Mouse (Mus musculus) retina, embryonic 14.5 days (tissue): Measurements from ENCODE around the gene Irgc1.

ENCODE experiments used
- DNase-seq: peaks from one replicate; pipeline ENCODE4 v3.0.0-alpha.2; 2015; ENCODE audit warnings: low spot score

The Irgc1 gene

DNA sequence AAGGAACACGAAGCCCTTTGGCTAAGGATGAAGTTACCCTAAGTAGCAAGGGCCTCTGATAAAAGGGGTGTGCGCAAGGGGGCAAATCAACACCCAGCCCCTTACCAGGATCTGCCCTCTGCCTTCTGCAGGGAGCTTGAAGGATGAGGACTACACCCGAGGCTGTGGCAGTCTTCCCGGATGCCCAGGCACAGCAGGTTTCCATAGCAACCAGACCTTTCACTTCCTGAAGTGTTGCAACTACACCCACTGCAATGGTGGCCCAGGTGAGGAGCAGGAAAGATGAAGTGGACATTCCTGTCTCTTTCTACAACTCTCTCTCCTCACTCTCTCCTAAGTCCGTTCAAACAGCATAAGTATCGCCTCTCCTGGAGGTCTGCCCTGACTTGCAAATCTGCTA lies 20.3 kb upstream of the Irgc1 start:
- DNase-seq, result no peak

DNA sequence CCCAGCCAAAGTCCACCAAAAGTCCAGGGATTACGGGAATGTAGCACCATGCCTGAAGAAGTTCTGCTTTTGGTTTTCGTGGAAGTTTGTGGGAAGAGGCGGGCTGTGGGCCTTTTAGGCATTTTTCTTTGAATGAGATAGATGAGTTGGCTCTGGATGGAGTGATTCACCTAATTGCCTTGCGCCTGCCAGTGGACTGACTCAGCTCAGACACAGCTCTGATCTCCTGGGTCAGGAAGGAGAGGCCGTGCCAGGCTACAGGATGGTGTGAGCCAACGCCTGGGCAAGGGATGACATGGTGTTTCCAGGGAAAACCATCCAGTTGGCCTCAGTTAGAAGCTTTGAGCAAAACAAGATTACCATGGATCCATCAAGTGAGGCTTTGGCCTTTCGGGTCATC lies 18.3 kb upstream of the Irgc1 start:
- DNase-seq, result no peak

DNA sequence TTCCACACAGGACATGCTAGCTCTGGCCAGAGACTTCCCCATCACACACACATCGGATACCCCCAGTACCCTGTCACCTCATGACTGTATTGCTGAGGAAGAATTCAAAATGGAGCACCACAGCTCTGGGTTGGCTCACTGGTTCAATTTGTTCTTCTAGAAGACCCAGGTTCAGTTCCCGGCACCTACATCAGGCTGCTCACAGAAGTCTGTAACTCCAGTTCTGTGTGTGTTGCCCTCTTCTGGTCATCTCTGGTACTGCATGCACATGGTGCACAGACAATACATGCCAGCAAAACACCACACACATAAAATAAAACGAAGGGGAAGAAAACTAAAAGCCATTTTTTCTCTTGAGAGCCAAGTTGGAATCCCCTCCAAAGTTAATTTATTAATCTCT lies 17.0 kb upstream of the Irgc1 start:
- DNase-seq, result no peak

DNA sequence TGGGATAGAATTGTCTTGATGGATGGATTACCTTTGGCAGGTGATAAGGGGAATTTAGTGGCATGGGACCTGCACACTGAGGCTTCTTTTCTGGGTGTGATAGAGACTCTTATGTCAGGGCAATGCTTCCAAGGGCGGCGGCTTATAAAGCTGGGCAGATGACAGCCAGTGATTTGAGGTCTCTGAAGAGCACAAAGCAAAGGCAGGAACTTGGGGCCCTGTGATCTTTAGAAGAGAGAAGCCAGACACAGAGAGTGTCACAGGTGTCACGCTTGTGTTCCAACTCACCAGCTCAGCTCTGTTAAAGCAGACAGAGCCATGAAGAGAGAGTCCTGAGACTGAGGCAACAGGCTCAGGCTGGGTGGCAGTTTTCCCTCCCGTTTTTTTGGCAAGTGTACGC lies 15.8 kb upstream of the Irgc1 start:
- no peak for DNase-seq

DNA sequence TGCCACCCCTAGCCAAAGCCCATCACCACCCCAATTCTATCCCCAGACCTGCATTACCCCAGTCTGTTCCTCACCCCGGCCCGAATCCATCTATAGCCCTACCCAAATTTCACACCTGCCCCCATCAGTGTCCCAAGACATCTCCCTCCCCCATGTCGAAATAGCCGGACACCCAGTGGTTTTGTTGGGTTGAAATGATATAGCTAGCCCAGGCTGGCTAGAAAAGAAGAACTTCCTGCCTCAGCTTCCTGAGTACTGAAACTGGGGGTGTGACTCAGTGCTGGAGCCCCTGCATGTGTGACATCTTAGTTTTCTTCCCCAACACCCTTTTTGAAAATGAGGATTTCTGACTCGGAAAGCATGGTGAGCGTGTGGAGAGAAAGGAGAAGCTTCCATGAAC lies 14.7 kb upstream of the Irgc1 start:
- DNase-seq, result no peak

DNA sequence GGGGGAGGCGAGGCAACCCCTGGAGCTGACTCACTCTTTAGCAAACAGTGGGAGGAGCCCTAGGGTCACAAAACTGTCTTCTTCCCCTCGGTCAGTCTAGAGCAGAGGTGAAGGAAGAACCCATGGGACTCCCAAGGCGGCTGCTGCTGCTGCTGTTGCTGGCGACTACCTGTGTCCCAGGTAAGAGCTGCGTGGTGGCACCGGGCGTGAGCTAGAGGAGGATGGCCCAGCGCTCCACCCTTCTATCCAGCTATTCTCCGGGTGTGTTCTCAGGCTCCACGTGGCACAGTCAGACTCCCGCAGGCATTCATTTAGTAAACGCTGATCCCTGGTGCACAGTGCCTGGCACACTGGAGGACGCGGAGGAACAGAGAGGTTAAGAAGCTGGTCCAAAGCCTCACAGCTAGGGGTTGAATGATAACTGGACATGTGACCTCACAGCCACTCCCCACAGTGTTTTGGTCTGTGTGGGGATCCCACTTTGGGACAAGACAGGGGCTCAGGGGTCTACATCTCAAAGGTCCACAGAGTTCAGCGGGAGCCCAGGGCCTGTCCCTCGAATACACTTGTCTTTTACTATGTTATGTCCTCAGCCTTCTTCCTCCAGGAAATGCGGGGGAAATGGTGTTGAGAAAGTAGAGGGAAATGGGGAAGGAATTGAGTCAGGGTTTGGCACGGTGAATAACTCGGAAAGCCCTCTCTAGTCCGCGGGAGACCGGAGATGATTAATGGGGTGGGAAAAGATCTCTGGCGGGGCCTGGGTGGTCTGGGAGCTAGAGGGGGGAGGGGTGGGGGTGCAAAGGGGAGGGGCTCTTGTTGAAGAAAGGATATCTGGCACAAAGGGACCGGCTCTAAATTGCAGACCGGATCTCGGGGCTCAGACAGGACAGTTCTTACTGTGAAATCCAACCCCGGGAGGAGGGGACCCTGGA lies 10.6 kb upstream of the Irgc1 start, which contains the start of gene Plaur:
Gene Plaur (plus strand): TSS at position 97 of the 932 bp plus-strand sequence.
- DNase-seq, result no peak

DNA sequence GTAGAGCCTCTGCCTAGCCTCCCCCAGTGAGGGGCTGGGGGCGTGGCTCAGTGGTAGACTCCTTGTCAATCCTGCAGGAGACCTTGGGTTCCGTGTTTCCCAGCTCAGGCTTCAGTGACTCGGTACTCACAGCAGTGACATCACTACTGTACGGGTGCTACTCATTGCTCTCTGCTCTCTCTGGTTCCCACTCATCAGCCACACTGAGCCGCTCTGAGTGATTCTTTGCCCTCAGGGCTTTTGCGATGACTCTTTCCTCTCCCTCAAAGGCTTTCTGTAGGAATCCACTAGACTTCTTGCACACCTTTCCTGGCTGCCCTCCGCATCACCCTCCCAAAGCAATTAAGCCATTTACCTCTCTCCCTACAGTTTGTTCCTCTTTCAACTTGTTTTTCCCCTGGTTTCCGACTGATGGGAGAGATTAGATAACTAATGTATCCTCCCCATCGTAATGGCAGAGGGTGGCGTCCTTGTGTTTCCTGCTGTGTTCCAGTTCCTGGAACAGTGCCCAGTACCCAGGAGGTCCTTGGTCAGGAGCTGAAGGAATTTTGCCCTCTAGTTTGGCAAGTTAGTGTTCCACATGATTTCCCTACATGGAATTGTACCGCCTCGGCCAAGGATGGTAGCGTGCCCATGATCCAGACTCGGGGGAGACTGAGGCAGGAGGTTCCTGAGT lies 9.4 kb upstream of the Irgc1 start:
- no peak for DNase-seq

DNA sequence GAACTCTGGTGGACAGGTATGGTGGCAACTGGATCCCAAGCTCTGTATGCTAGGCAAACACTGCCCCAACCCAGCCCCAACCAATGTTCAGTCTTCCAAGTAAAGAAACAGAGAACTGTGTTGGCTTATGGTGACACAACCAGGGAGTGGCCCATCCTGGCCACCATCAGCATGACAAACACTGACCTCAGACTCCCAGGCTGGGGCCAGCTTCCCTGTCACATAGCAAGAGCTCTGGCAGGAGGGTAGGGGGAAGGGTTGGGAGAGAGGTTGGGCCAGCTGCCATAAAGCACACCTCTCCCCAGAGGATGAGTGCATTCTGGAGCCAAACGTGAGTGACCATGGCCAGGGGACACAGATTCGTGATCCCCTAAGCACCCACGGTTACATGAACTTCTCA lies 7.7 kb upstream of the Irgc1 start:
- no peak for DNase-seq

DNA sequence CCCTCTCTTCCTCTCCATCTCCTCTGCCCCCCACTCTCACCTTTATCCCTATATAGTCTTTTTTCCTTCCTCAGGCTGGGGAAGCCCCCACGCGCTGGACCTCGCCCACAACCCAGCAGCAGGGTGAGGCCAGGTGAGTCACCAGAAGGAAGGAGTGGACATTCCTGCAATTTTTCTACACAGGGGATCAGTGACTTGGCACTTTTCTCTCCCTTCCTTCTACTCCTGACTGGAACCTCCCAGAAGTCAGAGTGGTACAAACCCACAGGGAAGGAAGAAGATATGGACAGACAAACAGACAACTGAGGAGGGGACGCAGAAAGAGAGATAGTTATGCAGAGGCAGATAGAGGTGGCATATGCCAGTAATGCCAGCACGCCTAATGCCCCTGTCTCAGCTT lies 7.3 kb upstream of the Irgc1 start:
- DNase-seq, result no peak

DNA sequence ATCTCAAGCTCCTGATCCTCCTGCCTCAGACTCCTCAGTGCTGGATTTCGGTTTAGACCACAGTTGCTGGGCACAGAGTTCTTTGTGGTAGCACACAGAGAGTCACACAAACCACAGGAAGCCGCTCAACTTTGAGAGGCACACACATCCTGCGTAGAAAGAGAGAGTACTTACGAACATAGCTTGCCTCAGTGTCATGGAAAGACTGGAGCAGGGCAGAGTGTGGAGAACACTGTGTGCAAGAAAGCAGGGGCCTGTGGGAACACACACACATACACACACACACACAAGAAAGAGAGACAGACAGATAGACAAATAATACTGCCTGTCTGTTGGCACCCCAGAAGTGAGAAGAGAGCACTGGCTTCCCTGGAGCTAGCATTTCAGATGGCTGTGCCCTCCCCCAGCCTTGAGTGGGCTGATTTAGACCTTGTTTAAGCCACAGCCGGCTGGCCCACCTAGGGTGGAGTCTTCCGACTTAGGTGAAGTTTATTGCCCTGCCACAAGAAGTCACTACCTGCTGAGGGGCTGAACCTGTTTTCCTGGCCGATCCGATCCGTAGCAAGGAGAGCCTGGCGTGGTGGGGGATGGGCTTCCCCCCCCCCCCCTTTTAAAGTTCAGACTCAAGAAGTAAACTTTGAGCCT lies 5.8 kb upstream of the Irgc1 start:
- DNase-seq, result no peak

DNA sequence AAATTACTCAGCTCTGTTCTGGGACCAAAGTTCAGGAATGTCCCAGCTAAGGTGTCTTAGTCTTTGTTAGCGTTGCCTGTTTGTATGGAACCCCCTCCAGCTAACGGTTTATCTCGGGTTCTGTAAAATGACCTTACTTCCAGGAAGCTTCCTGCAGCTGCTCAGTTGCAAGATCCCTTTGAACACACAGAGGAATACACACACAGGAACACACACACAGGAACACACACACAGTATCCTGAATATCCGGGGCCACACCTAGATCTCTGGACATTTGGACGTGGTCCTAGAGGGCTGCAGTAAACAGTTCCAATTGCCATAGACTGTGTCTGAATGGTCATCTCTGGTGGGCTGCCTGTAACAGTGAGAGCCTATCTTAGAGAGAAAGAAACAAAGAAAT lies 3.6 kb upstream of the Irgc1 start:
- no peak for DNase-seq

DNA sequence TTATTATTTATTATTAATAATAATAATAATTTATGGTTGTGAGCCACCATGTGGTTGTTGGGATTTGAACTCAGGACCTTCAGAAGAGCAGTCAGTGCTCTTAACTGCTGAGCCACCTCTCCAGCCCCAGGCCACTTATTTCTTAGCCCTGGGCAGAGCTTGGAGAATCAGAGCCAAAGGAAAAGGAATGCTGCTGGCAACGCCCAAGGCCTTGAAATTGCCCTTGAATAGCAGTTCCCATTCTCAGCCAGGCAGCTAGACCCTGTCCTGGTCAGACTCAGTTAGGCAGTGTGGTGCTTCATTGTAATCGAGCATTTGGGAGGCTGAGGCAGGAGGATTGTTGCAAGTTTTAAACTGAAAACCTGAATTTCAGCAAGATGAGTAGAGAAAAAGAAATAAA lies 2.1 kb upstream of the Irgc1 start:
- no peak for DNase-seq

DNA sequence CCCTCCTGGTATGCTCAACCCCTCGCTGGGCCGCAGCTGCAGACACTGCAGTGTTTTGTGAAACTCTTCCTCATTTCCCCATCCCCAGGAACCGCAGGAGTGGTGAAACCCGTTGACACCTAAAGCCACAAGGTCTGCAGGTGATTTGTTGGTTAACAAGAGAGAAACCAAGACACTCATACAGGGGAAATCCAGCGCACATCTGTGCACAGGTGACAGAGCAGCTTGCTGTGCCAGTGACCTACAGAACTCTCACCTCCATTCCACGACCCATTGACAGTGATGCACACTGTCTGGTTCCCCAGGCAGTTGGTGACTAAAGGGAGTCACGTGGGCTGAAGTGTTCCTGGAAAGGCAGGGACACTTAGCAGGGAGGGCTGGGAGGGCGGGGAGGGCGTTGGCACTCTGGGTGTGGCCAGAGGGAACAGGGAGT lies 1.5 kb downstream of the Irgc1 start:
- no peak for DNase-seq

DNA sequence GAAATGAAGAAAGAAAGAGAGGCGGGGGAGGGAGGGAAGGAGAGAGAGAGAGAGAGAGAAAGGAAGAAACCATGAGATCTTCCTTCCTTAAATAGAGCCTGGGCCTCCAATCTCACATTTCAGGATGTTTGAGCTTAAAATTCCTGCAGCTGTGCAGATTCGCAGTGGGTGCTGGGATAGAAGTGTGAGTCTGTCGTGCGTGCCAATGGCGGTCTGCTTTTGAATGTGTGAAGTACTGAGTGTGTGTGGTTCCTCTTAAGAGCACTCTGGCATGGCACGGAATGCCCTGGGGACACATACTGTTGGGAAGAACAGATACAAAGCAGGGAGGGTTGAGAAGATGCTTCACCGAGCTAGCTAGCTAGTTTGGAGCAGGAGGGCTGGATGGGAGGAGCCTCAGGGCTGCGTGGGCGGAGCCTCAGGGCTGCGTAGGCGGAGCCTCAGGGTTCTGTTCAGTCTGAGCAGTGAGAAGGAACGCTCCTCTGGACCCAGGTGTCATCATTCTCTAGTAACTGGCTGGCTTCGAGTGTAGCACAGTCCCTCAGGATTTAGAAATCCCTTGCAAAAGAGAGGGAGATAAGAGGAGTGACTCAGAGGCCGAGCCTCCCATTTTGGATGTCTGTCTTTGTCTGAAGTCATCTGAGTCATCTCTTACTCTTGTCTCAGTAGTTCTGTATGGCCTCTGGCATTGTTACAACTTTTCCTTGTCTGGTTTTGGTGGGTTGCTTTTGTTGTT lies 3.1 kb downstream of the Irgc1 start:
- peak; percentile 20 for DNase-seq

DNA sequence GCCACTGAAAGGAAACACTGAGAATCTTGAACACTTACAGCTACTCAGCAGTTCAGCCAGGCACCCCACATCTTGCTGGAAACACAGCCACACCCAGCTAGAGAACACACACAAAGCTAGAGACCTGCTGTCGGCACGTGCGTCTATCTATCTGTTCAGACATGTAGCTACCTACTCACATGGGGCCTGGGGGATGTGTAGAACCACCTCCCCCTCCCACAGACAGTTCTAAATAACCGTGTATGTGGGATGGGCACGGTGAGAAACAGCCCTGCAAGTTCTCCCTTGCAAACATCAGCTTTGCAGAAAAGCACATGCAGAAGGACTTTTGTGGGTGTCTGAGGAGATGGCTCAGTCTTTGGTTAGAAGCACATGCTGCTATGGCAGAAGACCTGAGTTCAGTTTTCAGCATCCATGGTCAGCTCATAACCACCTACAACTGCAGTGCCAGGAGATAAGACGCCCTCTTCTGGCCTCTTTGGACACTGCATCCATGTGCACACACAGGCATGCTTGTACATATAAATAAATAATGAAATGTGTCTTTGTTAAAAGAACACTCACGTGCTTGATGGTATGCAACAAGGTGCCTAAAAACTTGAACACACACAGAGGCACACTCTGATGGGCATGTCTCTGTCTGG lies 5.3 kb downstream of the Irgc1 start:
- no peak for DNase-seq

DNA sequence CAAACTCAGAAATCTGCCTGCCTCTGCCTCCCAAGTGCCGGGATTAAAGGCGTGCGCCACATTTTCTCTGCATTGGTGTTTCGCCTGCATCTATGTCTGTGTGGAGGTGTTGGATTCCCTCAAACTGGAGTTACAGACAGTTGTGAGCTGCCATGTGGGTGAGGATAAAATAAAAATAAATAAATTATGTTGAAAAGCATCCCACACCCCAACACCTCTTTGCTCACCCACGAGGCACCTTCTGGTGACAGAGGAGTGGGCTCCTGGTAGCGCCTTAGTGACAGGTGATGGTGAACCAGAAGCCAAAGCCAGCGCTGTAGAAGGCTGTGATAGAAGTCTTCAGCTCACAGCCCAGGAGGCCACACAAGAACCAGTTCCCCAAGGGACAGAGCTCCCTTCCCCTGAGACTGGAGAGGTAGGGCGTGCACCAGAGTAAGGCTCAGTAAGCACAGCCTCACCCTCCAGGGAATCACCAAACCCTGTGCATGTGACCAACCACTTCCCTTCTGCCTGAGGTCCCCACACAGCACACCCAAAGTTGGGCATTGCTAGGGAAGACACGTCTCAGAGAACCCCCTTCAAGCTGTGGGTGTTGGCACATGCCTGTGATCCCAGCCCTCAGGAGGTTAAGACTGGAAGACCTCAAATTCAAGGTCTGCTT lies 6.7 kb downstream of the Irgc1 start:
- DNase-seq, result no peak

DNA sequence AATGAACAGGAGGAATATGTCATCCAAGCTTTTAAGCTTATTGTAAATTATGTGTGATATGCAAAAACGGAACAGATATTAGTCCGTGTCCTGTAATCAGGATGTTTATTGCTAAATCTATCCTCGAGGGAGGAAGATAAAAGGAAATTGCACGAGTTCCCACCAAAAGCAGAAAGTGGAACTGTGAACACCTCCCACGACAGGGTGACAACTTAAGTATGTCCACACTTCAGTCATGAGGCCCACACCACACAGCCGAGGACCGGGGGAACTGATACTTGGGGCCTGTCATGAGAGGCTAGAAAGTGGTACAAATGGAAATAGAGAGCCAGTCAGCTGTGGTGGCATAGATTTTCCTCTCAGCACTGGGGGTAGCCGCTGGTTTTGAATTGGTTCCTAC lies 9.8 kb downstream of the Irgc1 start:
- no peak for DNase-seq

DNA sequence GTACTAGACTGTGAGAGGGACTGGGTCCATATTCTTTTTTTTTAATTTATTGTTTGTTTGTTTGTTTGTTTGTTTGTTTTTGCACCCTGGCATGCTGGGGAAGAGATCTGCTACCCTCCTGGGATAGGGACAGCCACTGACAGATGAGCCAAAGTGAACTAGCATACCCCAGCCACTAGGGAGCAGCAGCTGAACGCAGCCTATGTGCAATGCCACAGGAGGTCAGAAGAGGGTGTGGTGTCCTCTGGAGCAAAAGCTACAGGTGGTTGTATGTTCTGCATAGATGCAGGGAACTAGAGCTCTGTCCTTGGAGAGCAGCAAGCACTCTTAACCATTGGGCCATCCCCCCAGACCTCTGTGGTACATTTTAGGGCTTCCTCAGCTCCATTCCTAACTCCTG lies 10.3 kb downstream of the Irgc1 start:
- DNase-seq, result peak; percentile 70

DNA sequence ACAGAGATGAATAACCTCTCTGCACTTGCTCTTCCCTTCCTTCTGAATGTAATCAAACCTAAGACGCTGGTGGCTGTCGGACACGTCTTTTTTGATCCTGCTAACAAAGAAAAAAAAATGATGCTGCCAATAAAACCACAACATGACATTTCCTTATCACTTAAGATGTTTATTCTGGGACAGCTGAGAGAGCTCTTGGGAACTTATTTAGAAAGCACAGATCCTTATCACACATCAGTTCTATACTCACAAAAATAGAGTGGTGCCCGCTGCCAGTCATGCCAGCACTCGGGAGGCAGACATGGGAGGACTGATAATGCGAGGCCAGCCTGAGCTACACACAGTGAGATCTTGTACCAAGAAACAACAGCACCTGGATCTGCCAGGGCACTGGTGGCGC lies 12.2 kb downstream of the Irgc1 start:
- DNase-seq, result no peak

DNA sequence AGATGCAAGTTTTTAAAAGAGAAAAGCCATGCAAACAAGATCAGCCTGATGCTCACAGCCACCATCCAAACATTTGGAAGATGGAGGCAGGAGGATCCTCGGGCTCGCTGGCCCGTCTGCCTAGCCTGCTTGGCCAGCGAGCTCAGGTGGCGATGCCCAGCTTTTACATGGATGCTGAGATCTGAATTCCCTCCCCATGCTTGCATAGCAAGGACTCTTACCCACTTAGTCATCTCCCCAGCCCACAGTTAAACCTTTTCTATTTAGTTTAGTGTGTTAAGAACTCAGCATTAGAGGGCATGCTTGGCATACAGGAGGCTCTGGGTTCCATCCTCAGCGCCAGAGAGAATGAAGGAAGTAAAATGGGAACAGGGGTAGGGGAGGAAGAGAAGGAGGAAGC lies 12.9 kb downstream of the Irgc1 start:
- no peak for DNase-seq

DNA sequence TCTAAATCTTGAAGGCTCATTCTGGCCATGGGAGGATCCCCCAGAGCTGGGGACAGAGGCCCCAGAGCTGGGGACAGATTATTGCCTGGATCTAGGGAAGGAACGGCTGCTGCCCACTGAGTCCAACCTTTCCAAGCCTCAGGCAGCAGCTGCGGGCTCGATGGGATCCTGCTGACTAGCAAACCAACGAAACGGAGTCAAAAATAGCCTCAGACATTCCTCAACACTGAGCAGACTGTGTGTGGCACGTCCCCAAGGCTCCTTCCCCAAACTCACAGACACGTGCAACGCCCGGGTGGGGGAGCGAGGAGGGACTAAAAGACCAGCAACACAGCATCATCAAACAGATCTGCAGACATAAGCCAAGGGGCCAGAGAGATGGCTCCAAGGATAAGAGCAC lies 14.1 kb downstream of the Irgc1 start:
- no peak for DNase-seq
